Mouse (Mus musculus): ENCODE results near the gene Pdgfb.

DNA sequence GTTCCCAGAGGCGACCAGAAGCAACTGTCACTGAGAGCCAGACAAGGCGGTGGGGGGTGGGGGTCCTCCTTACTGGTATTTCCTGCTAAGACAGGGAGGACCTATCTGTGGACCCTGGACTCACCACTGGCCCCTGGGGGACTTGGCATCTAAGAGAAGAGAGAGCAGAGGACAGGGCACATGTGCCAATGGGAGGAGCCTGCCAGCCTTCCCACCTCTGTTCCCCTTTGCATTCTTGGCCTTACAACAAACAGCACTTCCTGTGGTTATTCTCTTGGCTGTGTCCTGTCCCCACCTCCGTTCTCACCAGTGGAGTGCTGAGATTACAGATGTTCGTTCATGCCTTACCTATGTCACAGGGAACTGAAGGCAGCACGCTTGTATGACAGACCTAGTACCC is 14.1 kb upstream of the Pdgfb start:
- TF ChIP-seq TCF12 (IDR thresholded peaks at IDR 0.05; ENCODE audit: insufficient read depth, poor library complexity, severe bottlenecking) (no peak), POLR2AphosphoS2 (IDR thresholded peaks at IDR 0.05; ENCODE audit: insufficient read length, low read depth) (no peak), POLR2A (IDR thresholded peaks at IDR 0.05; ENCODE audit: insufficient read length, low read depth) (no peak), MAX (IDR thresholded peaks at IDR 0.05; ENCODE audit: low read depth) (no peak), MYOD1 (IDR thresholded peaks at IDR 0.05; ENCODE audit: control insufficient read depth in 1 of 3, insufficient read length in 2 of 3, low read depth in 2 of 3) (no peak), E2F4 (IDR thresholded peaks at IDR 0.05; ENCODE audit: insufficient read depth) (no peak), MYOG (IDR thresholded peaks at IDR 0.05; ENCODE audit: control insufficient read depth in 1 of 3, insufficient read depth in 1 of 3, insufficient read length in 2 of 3, low read depth in 2 of 3) (no peak), CEBPB (IDR thresholded peaks at IDR 0.05; ENCODE audit: insufficient read depth, poor library complexity, severe bottlenecking) (no peak), REST (IDR thresholded peaks at IDR 0.05; ENCODE audit: insufficient read depth, insufficient read length) (no peak), SRF (IDR thresholded peaks at IDR 0.05; ENCODE audit: control insufficient read depth, insufficient read length, low read depth) (no peak), USF1 (IDR thresholded peaks at IDR 0.05; ENCODE audit: low read depth) (no peak), TCF3 (IDR thresholded peaks at IDR 0.05; ENCODE audit: insufficient read length, low read depth) (no peak)
